Mouse (Mus musculus) spleen, embryonic (tissue): ENCODE results near the gene Aimp1.

ENCODE experiments used
- CTCF ChIA-PET: fragments of 350-600 bp; sonication (Branson Sonifier 250); formaldehyde crosslinking; loops from one replicate; lab custom pipeline; 2022; lab: Charles Lee

The Aimp1 gene

DNA sequence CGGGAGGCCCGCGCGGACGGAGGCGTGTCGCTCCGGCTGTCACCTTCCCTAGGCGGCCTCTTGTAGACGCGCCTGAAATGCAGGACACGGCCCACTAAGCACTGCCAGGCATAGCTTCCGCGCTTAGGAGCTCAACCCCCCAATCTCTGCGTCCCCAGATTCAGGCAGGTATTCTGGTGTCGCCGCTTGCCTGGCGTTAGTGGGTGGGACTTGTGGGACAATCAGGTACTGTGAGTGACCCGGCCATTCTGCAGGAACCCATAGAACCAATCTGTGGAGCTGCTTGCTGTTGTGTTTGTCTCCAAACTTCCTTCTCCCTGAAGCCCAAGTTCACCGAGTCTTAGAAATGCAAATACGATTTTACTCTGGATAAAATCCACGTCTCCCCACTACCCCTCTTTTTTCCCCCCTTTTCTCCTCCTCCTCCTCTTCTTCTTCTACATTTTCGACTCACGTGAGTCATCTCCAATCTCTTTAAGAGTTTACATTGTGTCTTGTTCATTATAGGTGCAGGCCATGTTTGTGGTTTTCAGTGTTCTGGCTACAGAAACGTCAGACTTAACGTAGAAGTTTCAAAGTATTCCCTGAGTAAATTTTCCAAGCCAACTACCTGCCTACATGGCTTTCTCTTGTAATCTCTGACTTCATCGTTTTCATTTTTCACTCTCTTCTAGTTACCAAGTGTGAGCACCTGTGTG is at the start of gene Aimp1:
TSS of gene Aimp1 (minus strand) at position 140 of the 698 bp plus-strand sequence.
- CTCF ChIA-PET, result interaction anchor here (0.9 kb wide), 1 partner anchor 772 kb away, joined by 8 read pairs; no protein-coding TSS in a partner anchor

DNA sequence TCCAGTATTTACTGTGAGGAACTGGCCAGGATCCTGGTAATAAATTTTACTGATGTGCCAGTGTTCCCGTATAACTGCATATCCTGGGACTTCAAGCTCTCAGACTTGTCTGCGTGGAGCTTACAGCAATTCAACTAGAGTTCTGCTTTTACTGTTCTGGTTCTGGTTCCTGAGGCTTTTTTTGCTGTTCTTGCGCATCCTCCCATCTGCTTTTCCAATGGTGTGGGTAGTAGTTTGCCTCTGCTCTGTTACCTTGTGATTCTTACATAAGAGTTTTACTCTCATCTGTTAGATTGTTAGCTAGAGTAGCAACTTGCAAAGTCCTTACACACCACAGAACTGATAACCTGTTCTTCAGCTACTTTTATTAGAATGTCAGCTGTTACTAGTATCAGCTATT is 40.2 kb upstream of the Aimp1 start:
- CTCF ChIA-PET, result no interaction called here

DNA sequence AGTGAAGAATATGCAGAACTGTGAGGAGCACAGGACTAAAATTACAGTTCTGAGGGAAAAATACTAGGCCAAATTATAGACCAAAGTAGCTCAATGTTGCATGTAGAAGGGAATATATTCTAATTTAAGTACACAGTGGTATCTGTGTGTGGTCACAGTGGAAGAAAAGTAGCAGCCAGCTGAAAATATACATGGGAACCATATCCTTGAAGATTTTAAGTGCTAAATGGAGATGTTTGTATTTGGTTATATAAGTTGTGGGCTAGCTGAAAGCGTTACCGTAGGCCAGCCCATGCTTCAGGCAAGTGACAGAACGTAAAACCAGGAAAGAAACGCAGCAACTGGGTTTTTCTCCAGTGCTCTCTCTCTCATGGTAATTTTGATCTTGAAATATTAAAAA is 33.1 kb upstream of the Aimp1 start:
- CTCF ChIA-PET, result no interaction called here

DNA sequence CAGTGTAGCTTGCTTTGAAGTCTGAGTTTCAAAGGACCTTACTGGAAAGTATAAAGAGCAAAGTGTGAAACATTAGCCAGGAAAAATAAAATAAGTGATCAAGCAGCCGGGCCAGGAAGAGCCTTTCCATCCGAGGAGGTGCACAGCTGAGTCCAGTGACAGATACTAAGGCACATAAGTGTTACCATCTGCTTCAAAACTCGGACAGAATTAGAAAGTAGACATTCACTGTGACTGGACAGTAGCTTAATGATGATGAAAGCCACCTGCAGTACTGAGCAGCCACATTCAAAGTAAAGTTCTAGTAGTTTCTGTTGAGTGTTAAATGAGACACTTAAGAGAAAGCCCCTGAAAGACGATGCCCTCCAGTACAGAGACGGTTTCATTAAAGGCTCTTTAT is 29.7 kb upstream of the Aimp1 start:
- CTCF ChIA-PET, result no interaction called here

DNA sequence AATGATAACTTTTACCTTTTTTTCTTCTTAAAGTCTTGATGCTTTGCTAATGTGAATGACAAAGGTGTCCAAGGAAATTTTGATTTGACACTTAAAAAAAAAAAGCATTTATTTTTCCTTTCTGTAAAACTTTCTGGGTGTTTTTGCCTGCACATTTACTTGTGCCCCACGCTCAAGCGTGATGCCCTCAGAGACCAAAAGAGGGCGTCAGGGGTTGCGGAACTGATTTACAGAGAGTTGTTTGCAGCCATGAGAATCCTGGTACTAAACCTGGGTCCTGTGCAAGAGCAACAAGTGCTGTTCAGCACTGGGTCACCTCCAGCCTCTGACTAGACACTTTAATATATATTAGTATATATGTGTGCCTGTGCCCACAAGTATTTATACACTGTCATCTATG is 22.8 kb upstream of the Aimp1 start:
- CTCF ChIA-PET, result no interaction called here

DNA sequence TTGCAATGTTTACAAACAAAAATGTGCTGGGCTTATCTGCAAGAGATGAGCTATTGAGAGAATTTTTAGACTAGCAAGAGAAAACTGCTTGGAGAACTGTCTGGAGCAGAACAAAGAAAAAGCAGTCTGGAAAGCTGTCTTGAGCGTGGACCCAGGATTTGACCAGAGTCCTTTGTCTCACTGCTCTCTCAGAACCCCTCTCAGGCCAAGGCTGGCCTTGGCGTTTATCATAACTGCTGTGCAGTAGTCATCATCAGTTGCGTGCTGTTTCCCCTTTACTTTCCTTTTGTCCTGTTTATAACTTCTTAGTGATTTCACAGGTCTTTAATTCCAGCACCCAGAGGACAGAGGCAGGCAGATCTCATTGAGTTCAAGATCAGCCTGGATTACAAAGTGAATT is 20.0 kb upstream of the Aimp1 start:
- CTCF ChIA-PET, result no interaction called here

DNA sequence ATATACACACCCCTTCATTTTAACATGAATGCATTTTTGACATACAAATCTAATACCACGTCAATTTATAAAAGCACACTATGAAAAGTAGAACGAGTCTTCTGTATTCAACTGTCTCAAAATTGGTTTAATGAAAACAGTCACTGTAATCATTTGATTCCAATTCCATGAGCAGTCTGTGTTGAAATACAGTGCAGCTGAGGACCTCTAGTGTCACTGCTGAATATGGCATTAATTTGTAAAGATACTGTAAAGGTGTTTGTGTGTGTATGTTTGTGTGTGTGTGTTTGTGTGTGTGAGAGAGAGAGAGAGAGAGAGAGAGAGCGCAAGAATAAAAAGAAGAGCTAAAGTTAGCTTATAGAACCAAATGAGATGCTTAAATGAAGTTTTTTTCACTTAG is 17.2 kb upstream of the Aimp1 start:
- CTCF ChIA-PET, result no interaction called here

DNA sequence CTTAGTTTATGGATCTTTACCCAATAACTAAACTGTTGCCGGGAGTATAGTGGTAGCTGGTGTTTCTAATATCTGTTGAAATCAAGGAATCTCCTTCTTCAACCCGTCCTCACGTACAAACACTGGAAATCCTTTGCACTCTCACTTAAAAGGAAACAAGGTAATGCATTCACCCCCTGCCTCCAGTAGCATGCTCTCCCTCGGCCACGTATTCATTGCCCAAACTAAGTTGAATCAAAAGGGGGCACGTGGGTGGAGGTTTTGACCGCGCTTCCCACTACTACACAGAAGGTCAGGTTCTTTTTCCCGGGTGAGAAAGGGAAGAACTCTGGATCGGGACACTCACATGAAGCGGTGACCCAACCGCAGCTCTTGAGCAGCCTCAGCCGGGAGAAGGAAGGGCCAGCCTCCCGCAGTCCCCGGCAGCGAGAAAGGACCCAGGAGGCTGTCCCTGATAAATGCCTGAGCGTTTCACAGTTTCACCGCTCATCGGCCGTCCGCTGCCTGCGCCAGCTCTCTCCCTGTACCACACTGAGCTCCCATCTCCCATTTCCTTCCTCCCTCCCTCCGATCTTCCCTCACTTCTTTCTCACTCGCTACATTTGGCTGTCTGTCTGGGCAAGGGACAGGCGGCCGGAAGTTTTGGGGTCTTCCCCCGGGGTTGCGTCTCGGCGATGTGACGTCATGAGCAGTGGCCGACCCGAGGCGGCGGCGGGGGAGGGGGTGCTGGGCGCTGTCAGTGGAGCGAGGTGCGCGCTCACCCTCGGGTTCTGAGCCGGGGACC is 531 bp downstream of the Aimp1 start, which contains the start of gene Tbck:
TSS of gene Tbck (plus strand) at position 698 of the 784 bp plus-strand sequence.
- CTCF ChIA-PET, result no interaction called here

DNA sequence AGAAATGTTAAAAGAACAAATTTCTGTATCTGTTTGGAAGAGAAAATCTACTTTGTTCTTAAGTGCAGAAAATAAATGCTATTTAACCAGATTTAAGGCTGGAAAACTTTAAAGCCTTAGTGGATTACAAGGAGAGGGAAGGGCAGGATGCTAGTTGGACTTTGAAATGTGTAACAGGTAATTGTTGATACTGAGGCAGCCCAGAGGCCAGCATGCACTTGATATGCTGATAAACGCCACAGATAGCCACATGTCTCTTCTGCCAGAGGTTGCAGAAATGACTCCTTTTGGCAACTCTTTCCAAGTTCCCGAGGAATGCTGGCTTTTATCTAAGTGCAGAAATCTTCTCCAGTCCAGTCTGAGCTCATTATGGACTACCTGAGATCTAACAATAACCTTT is 6.7 kb downstream of the Aimp1 start:
- CTCF ChIA-PET, result no interaction called here

DNA sequence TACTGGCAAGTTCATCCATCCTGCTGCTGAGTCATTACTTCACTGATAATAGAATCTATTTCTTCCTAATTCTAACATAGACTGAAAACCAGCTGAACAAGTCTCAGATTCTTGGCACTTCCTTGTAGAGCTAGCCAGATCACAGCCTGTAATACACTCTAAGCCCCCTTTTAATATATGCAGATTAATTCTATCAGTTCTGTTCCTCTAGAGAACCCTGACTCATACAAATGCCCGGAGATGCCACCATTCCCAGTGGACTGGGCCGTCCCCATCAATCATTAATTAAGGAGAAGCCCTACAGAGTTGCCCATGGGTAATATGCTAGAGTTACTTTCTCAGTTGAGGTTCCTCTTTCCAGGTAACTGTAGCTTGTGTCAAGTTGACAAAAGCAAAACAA is 28.2 kb downstream of the Aimp1 start:
- CTCF ChIA-PET, result no interaction called here

DNA sequence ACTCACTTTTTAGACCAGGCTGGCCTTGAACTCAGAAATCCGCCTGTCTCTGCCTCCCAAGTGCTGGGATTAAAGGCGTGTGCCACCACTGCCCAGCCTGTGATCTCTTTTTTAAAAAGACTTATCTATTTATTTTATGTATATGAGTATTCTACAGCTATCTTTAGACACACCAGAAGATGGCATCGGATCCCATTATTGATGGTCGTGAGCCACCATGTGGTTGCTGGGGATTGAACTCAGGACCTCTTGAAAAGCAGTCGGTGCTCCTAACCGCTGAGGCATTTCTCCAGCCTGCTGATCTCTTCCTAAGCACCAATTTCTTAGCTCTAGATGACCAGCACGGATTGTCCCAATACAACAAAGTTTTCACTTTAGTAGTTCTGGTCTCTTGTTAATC is 30.2 kb downstream of the Aimp1 start:
- CTCF ChIA-PET, result no interaction called here

DNA sequence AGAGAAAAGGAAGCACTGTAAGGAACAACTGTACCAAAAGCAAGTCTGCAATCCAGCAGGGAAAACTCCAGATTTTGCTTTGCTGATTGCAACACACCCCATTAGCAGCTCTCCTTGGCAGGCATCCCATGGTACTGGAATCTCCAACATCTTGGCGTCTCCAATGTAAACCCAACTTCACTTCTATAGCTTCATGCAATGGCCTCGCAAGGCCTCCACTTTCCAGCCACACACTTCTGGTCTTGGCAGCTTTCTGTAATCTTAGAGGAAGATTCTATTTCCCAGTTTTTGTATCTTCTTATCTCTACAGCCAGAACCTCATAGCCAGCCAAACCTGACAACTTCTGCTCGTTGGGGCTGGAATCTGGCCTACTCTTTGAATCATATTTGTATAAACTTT is 32.4 kb downstream of the Aimp1 start:
- CTCF ChIA-PET, result no interaction called here

DNA sequence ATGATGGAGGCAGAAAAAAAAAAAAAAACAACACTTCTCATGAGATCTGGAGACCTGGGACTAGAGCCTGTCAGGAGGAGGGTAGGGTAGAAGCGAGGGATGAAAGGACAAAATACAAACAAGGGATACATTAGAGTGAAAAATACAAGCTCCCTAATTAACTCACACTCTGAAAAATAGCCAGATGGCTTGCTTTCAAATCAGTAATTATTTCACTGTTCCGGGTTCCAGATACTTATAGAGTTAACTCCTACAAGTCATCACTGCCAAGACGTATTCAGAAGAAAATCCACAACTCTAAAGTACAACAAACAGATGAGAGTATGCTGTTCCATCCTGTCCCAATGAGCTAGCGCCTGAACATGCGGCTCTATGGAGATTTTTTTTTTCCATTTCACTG is 34.0 kb downstream of the Aimp1 start:
- CTCF ChIA-PET, result no interaction called here

DNA sequence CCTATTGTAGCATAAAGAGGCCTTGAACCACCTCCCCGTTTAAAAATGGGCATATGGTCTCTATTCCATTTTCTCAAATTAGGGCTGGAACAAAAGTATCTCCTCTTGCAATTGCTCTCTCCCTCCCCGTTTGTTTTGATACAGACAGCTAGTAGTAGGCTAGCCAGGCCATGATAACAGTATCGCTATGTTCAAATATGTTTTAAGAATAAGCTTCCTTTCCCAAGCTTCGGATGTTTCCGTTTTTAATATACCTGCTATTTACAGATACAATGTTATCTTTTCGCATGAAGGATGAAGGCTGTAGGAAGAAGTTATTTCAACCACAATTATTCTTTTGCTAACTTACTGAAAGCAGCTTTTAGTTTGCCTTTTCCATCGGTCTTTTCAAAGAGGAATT is 34.8 kb downstream of the Aimp1 start:
- CTCF ChIA-PET, result no interaction called here

DNA sequence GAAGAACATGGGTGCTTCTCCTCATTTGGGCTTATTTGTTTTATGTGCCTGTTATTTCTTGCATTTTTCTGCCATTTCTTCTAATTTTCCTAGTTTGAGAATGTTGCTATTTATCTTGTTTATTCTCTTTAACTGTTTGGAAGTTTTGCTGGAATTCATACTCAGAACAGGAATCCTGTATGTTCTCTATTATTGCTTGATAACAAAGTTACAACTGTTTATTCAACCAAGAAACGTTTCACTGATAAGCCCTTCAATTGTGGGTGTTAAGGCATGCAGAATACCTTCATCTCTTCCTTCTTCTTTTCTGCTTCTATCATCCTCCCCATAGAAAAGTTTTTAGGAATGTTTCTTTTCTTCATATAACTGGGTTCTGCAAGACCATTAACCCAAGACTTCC is 37.4 kb downstream of the Aimp1 start:
- CTCF ChIA-PET, result no interaction called here

DNA sequence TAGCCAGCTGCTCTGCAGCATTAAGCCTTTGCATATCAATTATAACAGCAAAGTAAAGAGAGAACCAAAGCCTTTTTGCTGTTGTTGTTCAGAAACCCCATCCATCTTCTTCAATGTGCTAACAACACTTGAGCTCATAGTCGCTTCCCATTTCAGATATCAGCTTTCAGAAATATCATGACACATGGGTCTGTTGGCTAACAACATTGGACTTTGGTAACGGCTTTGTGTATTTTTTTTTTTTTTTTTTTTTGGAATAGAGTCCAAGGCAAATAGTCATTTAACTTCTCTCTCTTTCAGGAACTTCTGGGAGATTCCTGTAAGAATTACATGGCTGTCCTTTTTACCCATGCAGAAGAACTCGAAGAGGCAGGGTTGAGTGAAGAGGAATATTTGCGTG is 40.1 kb downstream of the Aimp1 start:
- CTCF ChIA-PET, result interaction anchor here (0.6 kb wide), 1 partner anchor 1468 kb away, joined by 3 read pairs; no protein-coding TSS in a partner anchor

DNA sequence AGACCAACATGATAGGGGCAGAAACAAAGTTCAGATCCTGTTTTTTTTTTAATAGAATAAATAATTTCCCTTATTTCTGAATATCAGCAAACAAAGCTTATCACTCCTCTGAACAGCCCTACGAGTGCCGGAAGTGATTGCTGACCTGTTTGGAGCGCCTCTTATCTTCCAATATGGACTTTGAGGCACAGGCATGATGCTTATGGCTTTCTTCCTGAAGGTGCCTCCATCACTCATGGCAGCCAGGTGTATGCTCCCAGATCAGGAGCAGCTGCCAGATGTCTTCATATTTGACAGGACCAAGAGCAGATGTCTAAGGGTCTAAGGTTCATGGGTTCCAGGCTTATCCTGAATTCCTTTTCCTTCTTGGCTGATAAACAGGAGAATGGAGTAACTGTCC is 47.1 kb downstream of the Aimp1 start:
- CTCF ChIA-PET, result no interaction called here

DNA sequence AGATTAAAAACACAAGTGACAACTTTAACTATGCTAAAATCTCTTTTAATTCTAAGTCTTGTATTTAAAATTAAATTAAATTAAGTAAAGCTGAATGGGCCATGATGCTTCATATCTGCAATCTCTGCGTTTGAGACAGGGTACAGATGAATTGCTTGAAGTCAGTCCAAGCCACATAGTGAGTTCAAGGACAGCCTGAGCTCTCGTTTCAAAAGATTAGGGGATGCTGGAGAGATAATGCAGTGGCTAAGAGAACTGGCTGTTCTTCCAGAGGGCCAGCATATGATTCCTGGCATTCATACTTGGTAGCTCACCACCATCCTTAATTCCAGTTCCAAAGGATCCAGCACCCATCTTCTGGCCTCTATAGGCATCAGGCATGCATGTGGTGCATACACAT is 50.9 kb downstream of the Aimp1 start:
- CTCF ChIA-PET, result no interaction called here

DNA sequence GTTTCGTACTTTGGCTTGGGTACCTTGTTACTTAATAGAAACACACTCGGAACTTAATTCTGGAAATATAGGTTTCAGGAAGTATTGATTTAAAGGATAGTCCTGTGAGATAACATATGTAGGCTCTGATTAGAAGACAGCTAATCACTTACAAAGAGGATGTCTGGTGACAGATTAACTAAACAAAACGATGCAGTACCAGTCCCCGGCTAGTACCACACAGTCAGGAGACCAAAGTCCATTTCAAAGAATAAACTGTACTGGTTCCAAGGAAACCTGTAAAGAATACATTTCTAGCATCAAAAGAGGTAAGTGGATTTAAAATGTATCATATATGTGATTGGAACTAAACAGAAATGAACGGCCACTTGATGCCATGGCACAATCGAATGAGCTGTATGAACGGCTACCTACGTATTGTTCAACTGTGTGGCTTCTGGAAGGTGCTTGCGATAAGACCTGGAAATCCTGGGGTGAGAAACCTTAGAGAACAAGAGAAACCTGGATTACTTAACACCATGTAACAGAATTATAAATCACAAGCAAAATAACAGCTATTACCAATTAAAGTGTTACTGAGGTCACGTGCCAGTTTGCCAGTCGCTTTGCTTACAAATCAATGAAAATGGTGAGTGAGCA is 54.5 kb downstream of the Aimp1 start, which contains the start of gene Gimd1:
TSS of gene Gimd1 (plus strand) at position 220 of the 639 bp plus-strand sequence.
- CTCF ChIA-PET, result no interaction called here

DNA sequence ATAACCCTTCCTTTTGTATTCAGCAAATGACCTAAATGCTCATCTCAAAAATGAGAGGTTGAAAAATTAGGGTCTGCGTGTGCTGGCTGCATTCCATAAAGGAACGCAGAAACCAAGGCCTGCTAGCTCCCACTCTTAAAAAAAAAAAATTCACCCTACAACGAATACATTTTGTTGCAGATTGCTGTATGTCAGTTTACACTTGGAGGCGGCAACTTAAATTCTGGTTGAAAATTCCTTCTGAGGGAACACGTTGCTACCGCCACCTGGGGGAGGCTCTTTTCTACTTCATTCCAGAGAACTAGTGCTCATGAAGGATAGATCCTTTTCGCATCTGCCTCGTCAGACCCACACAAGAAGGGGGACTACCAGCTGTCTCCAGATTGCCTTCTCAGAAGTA is 55.4 kb downstream of the Aimp1 start:
- CTCF ChIA-PET, result no interaction called here
